7 mouse cellular contexts compared by ENCODE assay signal in genomic region chr10:80152071-80152872, GRCm38 (mm10). TPM values are rescaled to one million over a fixed set of nuclear protein-coding genes. Genes with fewer than 3 reads are reported as not detected.
DNase-seq lines count a peak whose midpoint lies in the region; ATAC-seq and TF ChIP-seq lines count a peak whose summit lies in the region.

No protein-coding gene starts in this region.

- 33% methylated on average over 15 of the region's 15 CpGs for WGBS in thymus, adult 2 months
- WGBS in heart, embryonic 16.5 days: 6% methylated on average over 15 of the region's 15 CpGs
- WGBS in midbrain, embryonic 12.5 days: 4% methylated on average over 15 of the region's 15 CpGs

- peak overlapping the region; percentile 92 for H3K27ac ChIP-seq in thymus, adult 2 months (ENCODE audit: control insufficient read depth, insufficient read depth, low read length)
- peak overlapping the region; percentile 98 for H3K27ac ChIP-seq in heart, embryonic 16.5 days (ENCODE audit: low read length)
- peak overlapping the region; percentile 100 for H3K27ac ChIP-seq in midbrain, embryonic 12.5 days (replicated peaks)

- H3K36me3 ChIP-seq in thymus, adult 2 months (ENCODE audit: control insufficient read depth, insufficient read depth, low read length): peaks cover 44% of the 10 kb centered on the region
- peaks cover 51% of the 10 kb centered on the region for H3K36me3 ChIP-seq in heart, embryonic 16.5 days (ENCODE audit: control insufficient read depth, insufficient read depth)
- H3K36me3 ChIP-seq in midbrain, embryonic 12.5 days: peaks cover 64% of the 10 kb centered on the region

- no peak for ATAC-seq in heart, embryonic 16.5 days (replicated peaks; ENCODE audit: extremely low read depth, insufficient read depth, low FRiP score)
- ATAC-seq in midbrain, embryonic 12.5 days (ENCODE audit: low FRiP score, low read depth): no peak

- H3K4me3 ChIP-seq in thymus, adult 2 months (ENCODE audit: control insufficient read depth, insufficient read depth, low read length): peak overlapping the region; percentile 96
- peak overlapping the region; percentile 92 for H3K4me3 ChIP-seq in heart, embryonic 16.5 days (ENCODE audit: low read length)
- H3K4me3 ChIP-seq in midbrain, embryonic 12.5 days: peak overlapping the region; percentile 100

- DNase-seq in thymus, adult 2 months: no peak
- DNase-seq in thymus, postnatal 0 days (ENCODE audit: low spot score): no peak
- peak; percentile 56 for DNase-seq in embryo, embryonic 10 days (ENCODE audit: low spot score)
- peak; percentile 75 to 92 for DNase-seq in kidney, postnatal 25 days
- DNase-seq in right cerebral cortex, postnatal 25 days: no peak

- H3K4me1 ChIP-seq in thymus, adult 2 months (replicated peaks; ENCODE audit: control insufficient read depth, insufficient read depth, low read length): peaks cover 43% of the 10 kb centered on the region
- H3K4me1 ChIP-seq in heart, embryonic 16.5 days (ENCODE audit: control insufficient read depth, insufficient read depth, low read length): peaks cover 58% of the 10 kb centered on the region
- peaks cover 60% of the 10 kb centered on the region for H3K4me1 ChIP-seq in midbrain, embryonic 12.5 days

- no peaks in the 10 kb centered on the region for H3K27me3 ChIP-seq in thymus, adult 2 months (ENCODE audit: control insufficient read depth, insufficient read depth, low read length)
- no peaks in the 10 kb centered on the region for H3K27me3 ChIP-seq in heart, embryonic 16.5 days (ENCODE audit: control insufficient read depth, insufficient read depth, low read length)
- H3K27me3 ChIP-seq in midbrain, embryonic 12.5 days: no peaks in the 10 kb centered on the region

- H3K4me2 ChIP-seq in heart, embryonic 16.5 days (ENCODE audit: low read depth, low read length): peak overlapping the region; percentile 91
- peak overlapping the region; percentile 96 for H3K4me2 ChIP-seq in midbrain, embryonic 12.5 days (replicated peaks)

- no peak for TF ChIP-seq POLR2A in thymus, adult 2 months (IDR thresholded peaks at IDR 0.05; ENCODE audit: control insufficient read depth, extremely low read depth, insufficient read depth, low read length, poor library complexity)

- H3K9me3 ChIP-seq in heart, embryonic 16.5 days (replicated peaks; ENCODE audit: control insufficient read depth, low read length): no peaks in the 10 kb centered on the region
- no peaks in the 10 kb centered on the region for H3K9me3 ChIP-seq in midbrain, embryonic 12.5 days

- TF ChIP-seq CTCF in thymus, adult 2 months (IDR thresholded peaks at IDR 0.05; ENCODE audit: borderline replicate concordance, control insufficient read depth, extremely low read depth, insufficient read depth, low read length, poor library complexity): peak; percentile 18; the same call in 1 of the 2 replicates

- H3K9ac ChIP-seq in heart, embryonic 16.5 days (ENCODE audit: low read length): peak overlapping the region; percentile 99
- H3K9ac ChIP-seq in midbrain, embryonic 12.5 days (replicated peaks): peak overlapping the region; percentile 100

RNA-seq across cellular contexts. Expression of gene Midn, which starts 4.2 kb away (rescaled TPM):
- 342 and 374 TPM in 2 replicates for polyA plus RNA-seq in thymus, adult 2 months (2012; rRNA removed)
- polyA plus RNA-seq in thymus, postnatal 0 days (2015; fragmentation: Nextera tagmentation; extraction: Ambion mirVana): 13.1 and 18.8 TPM in 2 replicates
- 10.3 and 13.0 TPM in 2 replicates for polyA plus RNA-seq in heart, embryonic 16.5 days (2015; fragmentation: Nextera tagmentation; extraction: Ambion mirVana)
- 41.7 and 46.4 TPM in 2 replicates for polyA plus RNA-seq in midbrain, embryonic 12.5 days (2016; fragmentation: Nextera tagmentation; extraction: Ambion mirVana)

RNA-seq across cellular contexts. Expression of gene Cbarp, which starts 11.6 kb away (rescaled TPM):
- 34.0 and 37.7 TPM in 2 replicates for polyA plus RNA-seq in thymus, adult 2 months (2012; rRNA removed)
- polyA plus RNA-seq in thymus, postnatal 0 days (2015; fragmentation: Nextera tagmentation; extraction: Ambion mirVana): 3.5 and 4.3 TPM in 2 replicates
- polyA plus RNA-seq in heart, embryonic 16.5 days (2015; fragmentation: Nextera tagmentation; extraction: Ambion mirVana): 2.5 TPM in 2 replicates
- 19.3 and 20.0 TPM in 2 replicates for polyA plus RNA-seq in midbrain, embryonic 12.5 days (2016; fragmentation: Nextera tagmentation; extraction: Ambion mirVana)

RNA-seq across cellular contexts. Expression of gene Cirbp, which starts 13.5 kb away (rescaled TPM):
- polyA plus RNA-seq in thymus, adult 2 months (2012; rRNA removed): 173 and 193 TPM in 2 replicates
- polyA plus RNA-seq in thymus, postnatal 0 days (2015; fragmentation: Nextera tagmentation; extraction: Ambion mirVana): 226 and 376 TPM in 2 replicates
- polyA plus RNA-seq in heart, embryonic 16.5 days (2015; fragmentation: Nextera tagmentation; extraction: Ambion mirVana): 85.3 and 87.6 TPM in 2 replicates
- 227 and 233 TPM in 2 replicates for polyA plus RNA-seq in midbrain, embryonic 12.5 days (2016; fragmentation: Nextera tagmentation; extraction: Ambion mirVana)

RNA-seq across cellular contexts. Expression of gene Atp5d, which starts 13.8 kb away (rescaled TPM):
- polyA plus RNA-seq in thymus, adult 2 months (2012; rRNA removed): 1,163 and 1,361 TPM in 2 replicates
- 588 TPM in 2 replicates for polyA plus RNA-seq in thymus, postnatal 0 days (2015; fragmentation: Nextera tagmentation; extraction: Ambion mirVana)
- 1,107 and 1,132 TPM in 2 replicates for polyA plus RNA-seq in heart, embryonic 16.5 days (2015; fragmentation: Nextera tagmentation; extraction: Ambion mirVana)
- 379 and 384 TPM in 2 replicates for polyA plus RNA-seq in midbrain, embryonic 12.5 days (2016; fragmentation: Nextera tagmentation; extraction: Ambion mirVana)

RNA-seq across cellular contexts. Expression of gene 1600002K03Rik, which starts 20.5 kb away (rescaled TPM):
- 11.1 and 14.8 TPM in 2 replicates for polyA plus RNA-seq in thymus, adult 2 months (2012; rRNA removed)
- 15.3 and 15.4 TPM in 2 replicates for polyA plus RNA-seq in thymus, postnatal 0 days (2015; fragmentation: Nextera tagmentation; extraction: Ambion mirVana)
- 9.7 and 10.7 TPM in 2 replicates for polyA plus RNA-seq in heart, embryonic 16.5 days (2015; fragmentation: Nextera tagmentation; extraction: Ambion mirVana)
- polyA plus RNA-seq in midbrain, embryonic 12.5 days (2016; fragmentation: Nextera tagmentation; extraction: Ambion mirVana): 12.9 and 13.6 TPM in 2 replicates

Comparison
In these comparisons a context has a peak if more than half of its experiments do, and no peak if none do; other contexts are left out.
1. DNase-seq: peak in embryo, embryonic 10 days (single experiment) and kidney, postnatal 25 days (2 of 2); none in thymus, adult 2 months (single experiment), thymus, postnatal 0 days (single experiment) and right cerebral cortex, postnatal 25 days (single experiment).
2. Peak in every context shown above with its lines, with median percentiles within 50 percentile points of each other: H3K27ac ChIP-seq and H3K4me3 ChIP-seq.